Mouse (Mus musculus): ENCODE data around the gene Gpatch8.

DNA sequence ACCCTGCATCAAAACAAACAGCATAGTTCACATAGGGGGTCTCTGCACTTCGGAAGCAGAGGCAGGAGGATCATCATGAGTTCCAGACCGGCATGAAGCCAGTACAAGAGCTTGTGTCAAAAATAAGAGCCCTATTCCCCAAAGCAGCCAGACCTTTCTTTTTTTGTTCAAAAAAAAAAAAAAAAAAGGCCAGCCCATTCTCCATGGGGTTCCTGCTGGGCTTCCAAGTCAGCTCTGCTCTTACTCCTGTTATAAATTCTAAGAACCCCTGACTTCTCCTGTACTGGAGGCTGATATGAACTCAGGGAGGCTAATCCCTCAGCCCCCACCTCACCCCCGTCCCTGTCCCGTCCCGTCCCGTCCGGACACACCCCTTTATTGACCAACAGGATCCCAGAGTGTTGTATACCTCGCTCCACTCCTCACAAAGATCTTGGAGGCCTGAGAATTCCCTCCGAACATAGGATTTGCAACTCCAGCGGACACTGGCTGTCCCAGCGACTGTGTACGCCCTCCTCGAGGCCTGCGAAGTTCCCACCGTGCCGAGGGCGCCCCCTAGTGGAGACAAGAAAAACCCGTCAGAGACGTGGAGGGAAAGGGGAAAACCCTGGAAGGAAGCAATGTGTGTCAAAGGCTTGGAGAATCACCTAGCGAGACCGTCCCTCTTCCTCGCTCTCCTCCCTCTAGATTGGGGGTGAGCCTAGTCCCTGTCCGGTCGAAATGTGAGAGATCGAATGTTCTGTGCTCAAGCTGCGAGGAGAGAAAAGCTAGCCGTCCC, 22.3 kb upstream of the Gpatch8 start:
- peak; percentile 71 for TF ChIP-seq CTCF (IDR thresholded peaks at IDR 0.05; ENCODE audit: extremely low read depth, insufficient read depth, low read length)
- no peak for TF ChIP-seq POLR2A (IDR thresholded peaks at IDR 0.05; ENCODE audit: extremely low read depth, insufficient read depth, low read length)
